Mouse (Mus musculus): ENCODE measurements around the gene Cubn.

The Cubn gene

GRCm38 (mm10) chr2:13234796-13235195, 256.8 kb downstream of the Cubn start:
- DNase-seq (ENCODE audit: low spot score) = no peak

GRCm38 (mm10) chr2:13233902-13234301, 257.7 kb downstream of the Cubn start:
- DNase-seq (ENCODE audit: low spot score) = no peak

- no peak for DNase-seq (ENCODE audit: low spot score)
These were observed 258.3 kb downstream of the Cubn start for GRCm38 (mm10) chr2:13233254-13233835.

- no peak for DNase-seq (ENCODE audit: low spot score)
These were observed 259.3 kb downstream of the Cubn start for GRCm38 (mm10) chr2:13232305-13232704.

GRCm38 (mm10) chr2:13229686-13230085, 261.9 kb downstream of the Cubn start:
- no peak for DNase-seq (ENCODE audit: low spot score)
